ENCODE assay signal across 31 mouse cellular contexts in genomic region chr14:27669939-27670338, GRCm38 (mm10). TPM values are rescaled to one million over a fixed set of nuclear protein-coding genes. Genes with fewer than 3 reads are reported as not detected.
DNase-seq lines count a peak whose midpoint lies in the region; ATAC-seq and TF ChIP-seq lines count a peak whose summit lies in the region.
"Had no signal": no experiment of that assay in that cellular context is flagged by ENCODE, and none has a peak within 500 bp of the region (broad histone marks: within the 10 kb centered on the region; RNA-seq: fewer than 3 reads in every experiment).

No protein-coding gene starts in this region.

- peaks cover 5% of the 10 kb centered on the region for H3K4me1 ChIP-seq in ES-Bruce4 (ENCODE audit: control insufficient read depth, insufficient read depth, low read length)
- H3K4me1 ChIP-seq: embryonic facial prominence, embryonic 13.5 days; forebrain, embryonic 12.5 days; forebrain, embryonic 15.5 days; heart, embryonic 12.5 days; heart, embryonic 15.5 days; hindbrain, embryonic 13.5 days had no signal

- in situ Hi-C loops in Patski (cut with MboI; ENCODE audit: low pct_unique_long_range_greater_than_20kb) = no loop called here

- H3K27me3 ChIP-seq in ES-Bruce4 (ENCODE audit: control insufficient read depth, insufficient read depth, low read length, poor library complexity, severe bottlenecking) (no peaks in the 10 kb centered on the region), Patski (no peaks in the 10 kb centered on the region)
- H3K27me3 ChIP-seq: embryonic facial prominence, embryonic 13.5 days; forebrain, embryonic 12.5 days; forebrain, embryonic 15.5 days; heart, embryonic 12.5 days; heart, embryonic 15.5 days; hindbrain, embryonic 13.5 days; intestine, embryonic 15.5 days had no signal

- H3K9me3 ChIP-seq in ES-Bruce4 (replicated peaks; ENCODE audit: control insufficient read depth, insufficient read depth, low read length, poor library complexity, severe bottlenecking) = no peaks in the 10 kb centered on the region
- H3K9me3 ChIP-seq: embryonic facial prominence, embryonic 10.5 days; embryonic facial prominence, embryonic 13.5 days; forebrain, embryonic 12.5 days; forebrain, embryonic 15.5 days; heart, embryonic 12.5 days; heart, embryonic 15.5 days; hindbrain, embryonic 10.5 days; hindbrain, embryonic 13.5 days; intestine, embryonic 15.5 days had no signal

- no peak overlapping the region for H3K9ac ChIP-seq in ES-Bruce4 (ENCODE audit: low read depth, poor library complexity, severe bottlenecking)
- H3K9ac ChIP-seq: embryonic facial prominence, embryonic 13.5 days; forebrain, embryonic 12.5 days; forebrain, embryonic 15.5 days; heart, embryonic 12.5 days; heart, embryonic 15.5 days; hindbrain, embryonic 13.5 days; intestine, embryonic 15.5 days had no signal

- POLR2A ChIA-PET in Patski (lab: Charles Lee) = interaction anchor here (0.6 to 0.8 kb wide), 2 partner anchors 56 to 248 kb away, joined by 3 to 4 read pairs; no protein-coding TSS in a partner anchor

- peak; percentile 90 for TF ChIP-seq EP300 in ES-Bruce4 (IDR thresholded peaks at IDR 0.05; ENCODE audit: insufficient read depth, low read depth, low read length)

- H3K4me3 ChIP-seq in ES-Bruce4 (ENCODE audit: low read depth, low read length) = no peak overlapping the region
- H3K4me3 ChIP-seq: embryonic facial prominence, embryonic 10.5 days; embryonic facial prominence, embryonic 13.5 days; erythroblast, embryonic 14.5 days; forebrain, embryonic 12.5 days; forebrain, embryonic 15.5 days; gastrocnemius, adult 2 months; heart, embryonic 12.5 days; heart, embryonic 15.5 days; hindbrain, embryonic 10.5 days; hindbrain, embryonic 13.5 days; intestine, embryonic 15.5 days had no signal

- DNase-seq in ES-CJ7 (ENCODE audit: low read depth, low spot score) = peak; percentile 95
- peak; percentile 20 for DNase-seq in Patski (ENCODE audit: low read depth, low spot score)
- no peak for DNase-seq in kidney, adult 9 months
- DNase-seq in heart, adult 11 months = no peak
- no peak for DNase-seq in lung, postnatal 25 days (ENCODE audit: low spot score)
- DNase-seq: adrenal gland, adult 8-10 months; adrenal gland, postnatal 25 days; cerebellum, adult 11-12 months; cerebellum, adult 8-10 months; cerebellum, postnatal 10 days; cerebellum, postnatal 36 days; embryo, embryonic 11 days; gastrocnemius, adult 2 months; gastrocnemius, postnatal 14 days; heart, adult 18-20 months; heart, postnatal 10 days; heart, postnatal 36 days had no signal

- no peak for TF ChIP-seq CTCF in ES-Bruce4 (IDR thresholded peaks at IDR 0.05; ENCODE audit: low read depth, low read length)
- no peak for TF ChIP-seq CTCF in Patski (IDR thresholded peaks at IDR 0.05)

- peak overlapping the region; percentile 76 for H3K27ac ChIP-seq in ES-Bruce4 (ENCODE audit: insufficient read depth, low read length)
- H3K27ac ChIP-seq: embryonic facial prominence, embryonic 10.5 days; embryonic facial prominence, embryonic 13.5 days; forebrain, embryonic 12.5 days; forebrain, embryonic 15.5 days; gastrocnemius, adult 2 months; heart, embryonic 15.5 days; hindbrain, embryonic 10.5 days; hindbrain, embryonic 13.5 days; intestine, embryonic 15.5 days had no signal

- H3K36me3 ChIP-seq in ES-Bruce4 (ENCODE audit: control insufficient read depth, insufficient read depth, low read length, poor library complexity, severe bottlenecking) = no peaks in the 10 kb centered on the region
- H3K36me3 ChIP-seq: embryonic facial prominence, embryonic 10.5 days; embryonic facial prominence, embryonic 13.5 days; forebrain, embryonic 12.5 days; forebrain, embryonic 15.5 days; heart, embryonic 12.5 days; heart, embryonic 15.5 days; hindbrain, embryonic 10.5 days; intestine, embryonic 15.5 days had no signal

- ATAC-seq in Patski = no peak
- ATAC-seq: activated CD4-positive, CD25-positive, alpha-beta regulatory T cell, adult 4 months; CD4-positive, CD25-positive, alpha-beta regulatory T cell, adult 4 months; forebrain, embryonic 15.5 days; hindbrain, embryonic 16.5 days; intestine, embryonic 15.5 days had no signal

- CTCF ChIA-PET in Patski (lab: Charles Lee) = no interaction called here

- TF ChIP-seq POLR2A in ES-Bruce4 (IDR thresholded peaks at IDR 0.05; ENCODE audit: insufficient read depth, low read length) = no peak

RNA-seq across cellular contexts. Expression of gene Erc2, which starts 47.7 kb away (rescaled TPM):
- 9.0 and 10.0 TPM in 2 replicates for polyA plus RNA-seq in ES-Bruce4 (2011; ENCODE audit: insufficient read depth, insufficient read length, low read depth, missing spikeins)
- polyA plus RNA-seq in Patski (2021) = 2.5 TPM
- polyA plus RNA-seq: erythroblast, embryonic 14.5 days had no signal

Comparison
In these comparisons a context has a peak if more than half of its experiments do, and no peak if none do; other contexts are left out.
1. DNase-seq: peak in ES-CJ7 (single experiment) and Patski (single experiment); none in kidney, adult 9 months (single experiment), heart, adult 11 months (single experiment) and lung, postnatal 25 days (single experiment).